Mouse (Mus musculus): ENCODE data around the gene Lhpp. TPM values are rescaled to one million over a fixed set of nuclear protein-coding genes. Genes with fewer than 3 reads are reported as not detected.

Gene Lhpp
- polyA plus RNA-seq, 1 experiment from 2014 or later = 21.0 TPM

GRCm38 (mm10) chr7:132673931-132674755 lies 63.7 kb downstream of the Lhpp start:
- H3K27me3 ChIP-seq = no peaks in the 10 kb centered on the region
- no peak overlapping the region for H3K4me2 ChIP-seq (replicated peaks)
- H3K4me1 ChIP-seq (replicated peaks) = 0 out of 2 replicates have a peak, but pooled peaks cover 2% of the 10 kb centered on the region
- no peak overlapping the region for H3K4me3 ChIP-seq (replicated peaks)
- WGBS = 62% methylated on average over 17 of the region's 17 CpGs
- ATAC-seq = no peak
- H3K36me3 ChIP-seq = no peaks in the 10 kb centered on the region
- no peak overlapping the region for H3K9ac ChIP-seq (replicated peaks)
- H3K9me3 ChIP-seq = no peaks in the 10 kb centered on the region
- no peak overlapping the region for H3K27ac ChIP-seq

DNA sequence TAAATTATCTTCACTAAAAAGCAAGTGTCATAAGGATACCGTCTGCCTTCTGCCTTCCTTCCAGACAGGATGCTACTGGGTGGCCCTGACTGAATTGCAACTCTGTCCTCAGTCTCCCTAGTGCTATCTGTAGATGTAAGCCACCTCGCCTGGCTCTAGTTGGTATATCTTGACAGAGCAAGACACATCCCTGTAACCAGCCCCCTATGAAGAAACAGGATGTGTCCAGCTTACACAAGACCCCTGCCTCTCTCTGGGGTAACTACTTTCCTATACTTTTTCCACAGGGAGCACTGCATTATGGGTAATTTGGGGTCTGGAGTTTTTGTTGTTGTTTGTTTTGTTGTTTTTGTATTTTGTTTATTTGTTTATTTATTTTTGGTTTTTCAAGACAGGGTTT lies 65.5 kb downstream of the Lhpp start:
- ATAC-seq = no peak
- Histone ChIP-seq H3K4me2 (replicated peaks) (no peak overlapping the region), H3K9me3 (no peaks in the 10 kb centered on the region), H3K4me3 (replicated peaks) (no peak overlapping the region), H3K27ac (no peak overlapping the region), H3K4me1 (replicated peaks) (0 out of 2 replicates have a peak, but pooled peaks cover 2% of the 10 kb centered on the region), H3K9ac (replicated peaks) (no peak overlapping the region), H3K36me3 (no peaks in the 10 kb centered on the region), H3K27me3 (no peaks in the 10 kb centered on the region)
- 89% methylated on average over 2 of the region's 2 CpGs for WGBS

DNA sequence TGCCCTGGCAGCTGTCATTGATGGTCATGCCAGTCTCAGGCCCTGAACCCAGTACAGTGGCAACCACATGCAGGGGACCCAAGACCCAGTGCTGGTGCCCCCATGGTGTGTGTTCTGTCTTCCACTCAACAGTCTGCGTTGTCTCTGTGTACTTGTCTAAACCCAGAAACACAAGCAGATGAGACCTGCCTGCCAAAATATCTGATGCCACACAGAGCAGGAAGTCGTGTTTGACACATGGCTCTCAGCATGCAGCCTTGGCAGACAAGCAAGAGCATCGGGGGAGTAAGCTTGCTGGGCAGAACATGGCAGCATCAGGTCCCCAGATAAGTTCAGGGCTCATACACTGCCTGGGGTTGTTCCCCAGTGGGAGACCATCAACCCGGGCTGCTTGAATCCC lies 68.7 kb downstream of the Lhpp start:
- H3K36me3 ChIP-seq = no peaks in the 10 kb centered on the region
- 81% methylated on average over 4 of the region's 4 CpGs for WGBS
- H3K27ac ChIP-seq = no peak overlapping the region
- H3K4me1 ChIP-seq (replicated peaks) = no peaks in the 10 kb centered on the region
- H3K9me3 ChIP-seq = no peaks in the 10 kb centered on the region
- no peak for ATAC-seq
- H3K4me2 ChIP-seq (replicated peaks) = no peak overlapping the region
- H3K27me3 ChIP-seq = no peaks in the 10 kb centered on the region
- no peak overlapping the region for H3K4me3 ChIP-seq (replicated peaks)
- no peak overlapping the region for H3K9ac ChIP-seq (replicated peaks)

GRCm38 (mm10) chr7:132679549-132679948 lies 69.1 kb downstream of the Lhpp start:
- Histone ChIP-seq H3K9me3 (no peaks in the 10 kb centered on the region), H3K4me1 (replicated peaks) (no peaks in the 10 kb centered on the region), H3K27me3 (no peaks in the 10 kb centered on the region), H3K4me3 (replicated peaks) (no peak overlapping the region), H3K9ac (replicated peaks) (no peak overlapping the region), H3K27ac (no peak overlapping the region), H3K4me2 (replicated peaks) (no peak overlapping the region), H3K36me3 (no peaks in the 10 kb centered on the region)
- ATAC-seq = no peak
- WGBS = 79% methylated on average over 6 of the region's 6 CpGs

DNA sequence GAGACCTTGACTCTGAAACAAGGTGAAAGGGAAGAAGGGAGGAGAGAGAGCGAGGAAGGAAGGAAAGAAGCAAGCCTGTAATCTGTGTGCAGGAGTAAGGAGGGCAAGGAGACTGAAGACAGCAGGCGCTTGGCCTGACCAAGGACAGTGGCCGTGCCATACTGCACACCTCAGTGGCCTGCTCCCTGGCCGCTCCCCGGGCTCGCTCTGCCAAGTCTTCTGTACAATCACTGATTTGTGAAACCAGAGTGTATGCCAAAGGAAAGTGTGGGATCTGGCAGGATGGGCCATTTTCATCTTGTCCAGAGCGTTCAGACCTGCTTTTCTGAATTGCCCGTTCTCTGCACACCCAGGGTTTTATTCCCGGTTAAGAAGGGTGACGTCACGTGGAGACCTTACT lies 70.9 kb downstream of the Lhpp start:
- no peak overlapping the region for H3K27ac ChIP-seq
- ATAC-seq = no peak
- no peaks in the 10 kb centered on the region for H3K36me3 ChIP-seq
- H3K27me3 ChIP-seq = no peaks in the 10 kb centered on the region
- no peaks in the 10 kb centered on the region for H3K9me3 ChIP-seq
- H3K4me2 ChIP-seq (replicated peaks) = no peak overlapping the region
- 89% methylated on average over 11 of the region's 11 CpGs for WGBS
- H3K9ac ChIP-seq (replicated peaks) = no peak overlapping the region
- H3K4me1 ChIP-seq (replicated peaks) = no peaks in the 10 kb centered on the region
- no peak overlapping the region for H3K4me3 ChIP-seq (replicated peaks)

- Histone ChIP-seq H3K36me3 (no peaks in the 10 kb centered on the region), H3K9ac (replicated peaks) (no peak overlapping the region), H3K27ac (no peak overlapping the region), H3K4me1 (replicated peaks) (no peaks in the 10 kb centered on the region), H3K27me3 (no peaks in the 10 kb centered on the region), H3K9me3 (no peaks in the 10 kb centered on the region), H3K4me3 (replicated peaks) (no peak overlapping the region), H3K4me2 (replicated peaks) (no peak overlapping the region)
- 90% methylated on average over 1 of the region's 1 CpGs for WGBS
- ATAC-seq = no peak
Measured at GRCm38 (mm10) chr7:132681831-132682230, 71.4 kb downstream of the Lhpp start.

DNA sequence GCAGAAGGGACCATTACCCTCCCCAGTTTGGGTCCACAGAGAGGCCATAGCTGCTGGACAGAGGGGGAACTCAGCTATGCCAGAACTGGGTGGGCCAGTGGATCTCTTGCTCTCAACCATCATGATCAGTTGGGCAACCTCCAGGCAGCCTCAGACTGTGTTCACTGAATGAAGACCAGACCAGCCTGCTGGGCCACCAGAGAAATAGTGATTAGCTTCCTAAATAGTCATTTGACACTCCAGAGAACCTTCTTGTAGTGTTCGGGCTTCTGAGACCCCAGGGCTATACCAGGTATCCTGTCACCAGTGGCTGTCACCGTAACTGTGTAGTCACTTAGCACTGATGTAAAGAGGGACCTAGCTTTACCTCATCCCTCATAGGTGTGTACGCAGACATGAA lies 71.9 kb downstream of the Lhpp start:
- ATAC-seq = no peak
- no peak overlapping the region for H3K4me2 ChIP-seq (replicated peaks)
- no peaks in the 10 kb centered on the region for H3K36me3 ChIP-seq
- H3K27ac ChIP-seq = no peak overlapping the region
- WGBS = 95% methylated on average over 3 of the region's 3 CpGs
- H3K9me3 ChIP-seq = no peaks in the 10 kb centered on the region
- H3K4me3 ChIP-seq (replicated peaks) = no peak overlapping the region
- no peaks in the 10 kb centered on the region for H3K4me1 ChIP-seq (replicated peaks)
- no peak overlapping the region for H3K9ac ChIP-seq (replicated peaks)
- H3K27me3 ChIP-seq = no peaks in the 10 kb centered on the region

DNA sequence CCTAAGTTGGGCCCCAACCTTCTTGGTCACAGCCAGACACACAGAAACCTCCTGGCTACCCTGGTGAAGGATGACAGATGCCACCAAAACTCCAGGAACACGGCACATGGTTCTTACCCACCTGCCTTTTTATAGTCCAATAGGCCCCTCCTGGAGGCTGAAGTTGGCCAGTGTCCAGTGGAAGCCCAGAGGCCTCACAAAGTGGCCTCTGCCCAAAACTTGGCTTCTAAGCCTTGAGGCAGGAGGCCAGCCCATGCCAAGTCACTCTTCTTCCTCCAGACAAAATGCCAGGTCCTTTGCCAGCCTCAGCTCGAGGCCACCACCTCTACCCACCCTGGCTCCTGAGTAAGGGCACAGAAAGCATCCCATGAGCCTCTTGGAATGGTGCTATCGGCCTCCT lies 72.5 kb downstream of the Lhpp start:
- Histone ChIP-seq H3K4me3 (replicated peaks) (no peak overlapping the region), H3K9me3 (no peaks in the 10 kb centered on the region), H3K4me1 (replicated peaks) (no peaks in the 10 kb centered on the region), H3K27ac (no peak overlapping the region), H3K36me3 (no peaks in the 10 kb centered on the region), H3K4me2 (replicated peaks) (no peak overlapping the region), H3K27me3 (no peaks in the 10 kb centered on the region), H3K9ac (replicated peaks) (no peak overlapping the region)
- ATAC-seq = no peak
- 73% methylated on average over 3 of the region's 3 CpGs for WGBS

DNA sequence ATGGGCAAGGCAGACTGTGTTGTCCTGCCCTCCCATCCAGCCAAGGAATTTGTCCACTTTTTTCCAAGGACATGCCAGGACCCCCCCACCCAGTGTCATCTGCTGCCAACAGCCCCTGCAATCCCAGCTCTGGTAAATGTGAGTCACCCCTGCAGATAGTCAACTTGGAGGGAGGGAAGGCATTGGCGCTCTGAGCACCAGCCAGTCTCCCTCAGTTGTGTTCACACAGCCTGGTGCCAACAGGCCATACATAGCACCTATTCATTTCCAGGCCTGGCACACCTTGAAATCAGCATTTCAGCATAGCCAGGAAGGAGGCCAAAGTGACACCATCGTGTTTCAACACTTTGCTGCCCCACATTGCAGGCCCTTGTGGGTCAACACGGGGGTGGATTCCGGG lies 73.5 kb downstream of the Lhpp start:
- Histone ChIP-seq H3K27me3 (no peaks in the 10 kb centered on the region), H3K27ac (no peak overlapping the region), H3K36me3 (no peaks in the 10 kb centered on the region), H3K4me1 (replicated peaks) (no peaks in the 10 kb centered on the region), H3K4me2 (replicated peaks) (no peak overlapping the region), H3K9me3 (no peaks in the 10 kb centered on the region), H3K9ac (replicated peaks) (no peak overlapping the region), H3K4me3 (replicated peaks) (no peak overlapping the region)
- WGBS = 96% methylated on average over 4 of the region's 4 CpGs
- no peak for ATAC-seq

DNA sequence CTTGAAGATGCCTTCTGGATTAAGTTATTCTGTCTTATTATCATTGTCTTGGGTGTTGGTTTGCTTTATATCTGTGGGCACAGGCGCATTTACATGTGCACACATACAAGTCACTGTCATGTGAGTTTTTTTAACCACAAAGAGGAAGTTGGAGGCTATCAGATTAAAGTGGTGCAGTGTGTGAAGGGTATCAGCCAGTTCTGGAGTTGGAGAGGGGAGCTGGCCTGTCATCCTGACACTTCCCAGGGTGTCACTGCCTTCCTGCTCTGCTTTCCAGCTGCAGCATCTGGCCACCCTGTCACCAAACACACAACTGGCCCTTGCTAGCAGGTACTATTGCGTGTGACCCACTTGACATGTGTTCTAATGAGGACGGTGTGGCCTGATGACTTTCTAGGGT lies 76.1 kb downstream of the Lhpp start:
- no peaks in the 10 kb centered on the region for H3K27me3 ChIP-seq
- ATAC-seq = no peak
- H3K9ac ChIP-seq (replicated peaks) = no peak overlapping the region
- H3K36me3 ChIP-seq = no peaks in the 10 kb centered on the region
- H3K9me3 ChIP-seq = no peaks in the 10 kb centered on the region
- H3K4me1 ChIP-seq (replicated peaks) = no peaks in the 10 kb centered on the region
- H3K27ac ChIP-seq = no peak overlapping the region
- no peak overlapping the region for H3K4me3 ChIP-seq (replicated peaks)
- WGBS = over 99% methylated on average over 3 of the region's 3 CpGs
- H3K4me2 ChIP-seq (replicated peaks) = no peak overlapping the region

DNA sequence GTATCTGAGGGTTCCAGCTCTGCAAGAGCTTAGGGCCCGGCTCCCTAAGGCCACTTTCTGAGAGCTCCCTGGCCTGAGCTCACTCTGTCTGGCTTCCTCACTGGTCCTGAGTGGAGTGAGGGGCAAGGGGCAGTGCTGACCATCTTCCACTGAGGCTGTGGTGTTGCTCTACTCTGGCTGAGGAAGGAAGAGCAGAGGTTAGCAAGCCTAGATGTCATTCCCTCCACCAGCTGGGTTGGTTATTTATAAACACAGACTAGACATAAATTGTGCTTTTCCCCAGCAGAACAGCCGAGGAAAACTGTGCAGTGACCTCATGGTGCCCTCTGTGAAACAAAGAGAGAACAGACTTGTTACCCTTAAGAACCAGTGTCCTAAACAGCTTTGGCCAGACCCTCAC lies 77.5 kb downstream of the Lhpp start:
- Histone ChIP-seq H3K27me3 (no peaks in the 10 kb centered on the region), H3K27ac (no peak overlapping the region), H3K4me3 (replicated peaks) (no peak overlapping the region), H3K36me3 (no peaks in the 10 kb centered on the region), H3K4me2 (replicated peaks) (no peak overlapping the region), H3K4me1 (replicated peaks) (no peaks in the 10 kb centered on the region), H3K9ac (replicated peaks) (no peak overlapping the region), H3K9me3 (no peaks in the 10 kb centered on the region)
- WGBS = 71% methylated on average over 2 of the region's 2 CpGs
- ATAC-seq = no peak

GRCm38 (mm10) chr7:132688721-132689120 lies 78.3 kb downstream of the Lhpp start:
- no peaks in the 10 kb centered on the region for H3K27me3 ChIP-seq
- H3K4me3 ChIP-seq (replicated peaks) = no peak overlapping the region
- WGBS = 68% methylated on average over 5 of the region's 5 CpGs
- H3K9me3 ChIP-seq = no peaks in the 10 kb centered on the region
- no peak overlapping the region for H3K4me2 ChIP-seq (replicated peaks)
- H3K27ac ChIP-seq = no peak overlapping the region
- H3K36me3 ChIP-seq = no peaks in the 10 kb centered on the region
- ATAC-seq = no peak
- H3K9ac ChIP-seq (replicated peaks) = no peak overlapping the region
- H3K4me1 ChIP-seq (replicated peaks) = no peaks in the 10 kb centered on the region

DNA sequence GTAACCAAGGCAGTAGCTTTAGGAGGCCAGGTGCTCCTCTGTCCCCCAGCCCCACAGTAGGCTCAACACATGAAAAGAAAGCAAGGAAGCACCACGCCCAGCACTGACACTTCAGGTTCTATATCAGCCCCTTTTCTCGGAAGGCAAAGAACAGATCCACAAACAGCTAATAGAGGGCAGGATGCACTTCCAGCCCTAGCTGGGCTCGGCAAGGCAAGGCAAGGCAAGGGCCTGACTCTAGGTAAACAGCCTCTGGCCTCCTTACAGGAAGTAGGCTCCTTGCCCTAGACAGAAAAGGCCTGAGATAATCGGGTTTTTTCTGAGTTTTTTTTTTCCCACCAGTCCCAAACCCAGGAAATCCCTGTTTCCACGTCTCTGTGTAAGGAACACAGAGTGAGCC lies 79.3 kb downstream of the Lhpp start:
- Histone ChIP-seq H3K9me3 (peaks cover 3% of the 10 kb centered on the region; the same call in 1 of the 2 replicates), H3K4me1 (replicated peaks) (no peaks in the 10 kb centered on the region), H3K4me2 (replicated peaks) (no peak overlapping the region), H3K9ac (replicated peaks) (no peak overlapping the region), H3K4me3 (replicated peaks) (no peak overlapping the region), H3K27me3 (no peaks in the 10 kb centered on the region), H3K27ac (no peak overlapping the region), H3K36me3 (peaks cover 2% of the 10 kb centered on the region; the same call in 1 of the 2 replicates)
- 86% methylated on average over 5 of the region's 5 CpGs for WGBS
- no peak for ATAC-seq
